Mouse (Mus musculus) stomach, postnatal 0 days (tissue): ENCODE results near the gene Fbxo11. TPM values are rescaled to one million over a fixed set of nuclear protein-coding genes. Genes with fewer than 3 reads are reported as not detected.

Experiments used
- ATAC-seq: fragments of 200-750 bp; cut with Nextera tagmentation; 2 replicates; pipeline ENCODE4 v1.8.0; 2017; ENCODE audit not compliant: low FRiP score, low TSS enrichment
- DNase-seq: peaks from one replicate; pipeline ENCODE4 v3.0.0-alpha.2; 2016; ENCODE audit warnings: low spot score
- H3K27ac ChIP-seq: fragments of 300-500 bp; sonication (generic); replicated peaks from 2 replicates; pipeline ENCODE4 v1.5.1; 2014; ENCODE audit warnings: mild to moderate bottlenecking, control low read depth
- H3K27me3 ChIP-seq: fragments of 300-500 bp; sonication (generic); 2 replicates; pipeline ENCODE4 v1.6.1; 2014; ENCODE audit warnings: low read length; ENCODE audit not compliant: control insufficient read depth, insufficient read depth
- H3K36me3 ChIP-seq: fragments of 300-500 bp; sonication (generic); 2 replicates; pipeline ENCODE4 v1.6.1; 2014; ENCODE audit warnings: low read length, mixed read lengths; ENCODE audit not compliant: control insufficient read depth, insufficient read depth
- H3K4me1 ChIP-seq: fragments of 300-500 bp; sonication (generic); replicated peaks from 2 replicates; pipeline ENCODE4 v1.6.1; 2014; ENCODE audit warnings: antibody characterized with exemption; ENCODE audit not compliant: control insufficient read depth, insufficient read depth
- H3K4me2 ChIP-seq: fragments of 300-500 bp; sonication (generic); replicated peaks from 2 replicates; pipeline ENCODE4 v1.6.1; 2014; ENCODE audit warnings: low read depth, mild to moderate bottlenecking, control low read depth, moderate library complexity
- H3K4me3 ChIP-seq: fragments of 300-500 bp; sonication (generic); 2 replicates; pipeline ENCODE4 v1.5.1; 2014; ENCODE audit warnings: low read depth, low read length, control low read depth
- H3K9ac ChIP-seq: fragments of 300-500 bp; sonication (generic); 2 replicates; pipeline ENCODE4 v1.6.1; 2014; ENCODE audit warnings: mild to moderate bottlenecking, low read length, control low read depth, mixed read lengths
- H3K9me3 ChIP-seq: fragments of 300-500 bp; sonication (generic); 2 replicates; pipeline ENCODE4 v1.6.1; 2016; ENCODE audit warnings: low read length; ENCODE audit not compliant: control insufficient read depth
- CTCF ChIP-seq: IDR thresholded peaks from 2 replicates; pipeline ENCODE4 v1.5.1; 2016; ENCODE audit warnings: antibody characterized with exemption, low read depth, mild to moderate bottlenecking, moderate library complexity
- EP300 ChIP-seq: optimal IDR thresholded peaks from 2 replicates; pipeline ENCODE3; 2016; ENCODE audit warnings: antibody characterized with exemption
- WGBS: fragments of 180-500 bp; shearing (Covaris S2); extraction: QIAGEN DNeasy Blood & Tissue Kit; methylation state at CpG from one replicate; pipeline ENCODE4 v1.1.7; 2014; 5-methylcytosine and 5-hydroxymethylcytosine counted together
- polyA plus RNA-seq: library from polyadenylated mRNA; unstranded; fragments of >200 nt; fragmentation: Nextera tagmentation; extraction: Ambion mirVana; gene quantifications from 2 replicates; pipeline ENCODE4 v1.2.1, GENCODE M21; 2015

Gene Fbxo11
- polyA plus RNA-seq, 1 experiment from 2014 or later = 7.7 TPM

DNA sequence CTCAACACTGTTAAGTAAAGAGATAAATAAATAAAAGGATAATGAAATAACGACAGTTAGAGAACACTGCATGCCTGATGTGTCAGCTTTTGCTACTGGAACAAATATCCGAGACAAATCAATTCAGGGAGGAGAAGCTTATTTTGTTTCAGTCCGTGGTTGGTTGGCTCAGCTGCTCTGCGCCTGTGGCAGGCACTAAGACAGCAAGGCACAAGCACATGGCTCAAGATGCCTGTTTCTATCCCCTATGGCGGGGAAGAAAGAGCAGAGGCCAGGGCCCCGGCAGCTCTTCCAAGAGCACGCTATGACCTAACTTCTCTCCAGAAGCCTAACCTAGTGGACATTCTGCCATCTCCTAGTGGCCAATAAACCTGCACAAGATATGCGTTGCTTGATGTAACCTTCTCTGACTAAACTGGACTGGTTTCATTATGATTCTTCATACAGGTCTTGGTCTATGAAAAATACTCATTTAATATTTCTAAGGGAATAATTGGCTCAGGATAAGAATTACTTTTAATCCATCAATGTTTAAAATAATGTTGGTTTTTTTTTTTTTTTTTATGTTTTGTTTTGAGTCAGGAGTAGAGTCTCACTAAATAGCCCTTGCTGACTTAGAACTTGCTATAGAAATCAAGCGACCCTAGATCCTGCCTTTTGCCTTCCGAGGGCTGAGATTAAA, 30.6 kb upstream of the Fbxo11 start:
- no peak overlapping the region for H3K9ac ChIP-seq
- no peaks in the 10 kb centered on the region for H3K36me3 ChIP-seq
- DNase-seq (no peak), ATAC-seq (no peak)
- no peak overlapping the region for H3K4me2 ChIP-seq
- no peak overlapping the region for H3K27ac ChIP-seq
- no peaks in the 10 kb centered on the region for H3K4me1 ChIP-seq
- no peaks in the 10 kb centered on the region for H3K27me3 ChIP-seq
- no peak overlapping the region for H3K4me3 ChIP-seq
- no peaks in the 10 kb centered on the region for H3K9me3 ChIP-seq
- no peak for TF ChIP-seq CTCF
- TF ChIP-seq EP300 = no peak
- WGBS = 81% methylated on average over 10 of the region's 10 CpGs

DNA sequence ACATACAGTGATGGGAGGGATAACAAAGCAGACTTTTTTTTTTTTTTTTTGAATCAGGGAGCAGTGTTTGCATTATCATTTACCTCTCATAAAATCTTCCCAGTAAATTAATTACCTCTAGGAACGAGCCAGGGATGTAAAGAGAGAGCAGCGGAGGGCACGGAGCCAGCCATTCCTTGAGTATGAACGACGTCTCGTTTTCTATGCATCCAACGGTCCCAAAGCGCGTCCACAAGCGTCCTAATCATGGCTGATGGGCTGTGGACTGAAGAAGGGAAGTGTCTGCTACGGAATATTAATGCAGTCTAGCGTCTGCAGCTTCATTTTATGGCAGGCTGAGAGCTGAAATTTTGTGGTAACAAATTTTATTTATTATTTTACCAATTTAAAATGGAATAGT, 29.2 kb upstream of the Fbxo11 start:
- WGBS = 84% methylated on average over 12 of the region's 12 CpGs
- Histone ChIP-seq H3K27me3 (no peaks in the 10 kb centered on the region), H3K9ac (no peak overlapping the region), H3K9me3 (no peaks in the 10 kb centered on the region), H3K4me2 (no peak overlapping the region), H3K27ac (no peak overlapping the region), H3K4me1 (no peaks in the 10 kb centered on the region), H3K36me3 (no peaks in the 10 kb centered on the region), H3K4me3 (no peak overlapping the region)
- ATAC-seq (no peak), DNase-seq (no peak)
- no peak for TF ChIP-seq EP300
- TF ChIP-seq CTCF = no peak

DNA sequence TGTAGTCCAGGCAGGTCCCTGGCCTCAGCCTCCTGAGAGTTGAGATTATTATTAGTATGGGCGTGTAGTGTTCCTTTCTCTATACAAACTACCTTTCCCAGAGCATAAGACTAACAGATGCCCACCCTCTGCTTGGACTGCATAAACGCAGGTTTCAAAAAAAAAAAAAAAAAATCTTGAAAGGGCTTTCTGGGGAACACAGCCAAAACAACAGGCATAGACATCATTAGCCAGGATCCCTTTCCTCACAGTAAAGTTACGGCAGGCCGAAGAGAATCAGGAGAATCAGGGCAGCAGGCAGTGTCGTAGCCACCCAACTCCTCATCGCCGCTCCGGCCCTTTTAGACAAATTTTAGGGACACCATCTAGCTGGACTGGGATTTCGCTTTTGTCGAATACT, 28.7 kb upstream of the Fbxo11 start:
- DNase-seq = no peak

DNA sequence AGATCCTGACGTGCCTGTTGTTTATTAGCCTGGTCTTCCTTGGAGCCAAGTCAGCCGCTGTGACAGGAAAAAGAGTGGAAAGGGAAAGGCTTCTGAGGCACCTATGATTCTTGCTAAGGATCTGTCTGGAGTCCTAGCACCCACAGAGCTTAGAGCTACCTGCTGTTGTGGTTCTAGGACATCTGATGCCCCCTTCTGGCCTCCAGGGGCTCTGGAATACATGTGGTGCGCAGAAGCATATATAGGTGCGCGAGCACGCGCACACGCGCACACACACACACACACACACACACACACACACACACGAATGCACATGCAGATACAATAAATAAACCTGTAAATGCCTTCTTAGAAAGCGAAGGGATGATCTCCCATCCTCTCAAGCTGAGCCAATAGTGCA, 20.9 kb upstream of the Fbxo11 start:
- Histone ChIP-seq H3K4me3 (no peak overlapping the region), H3K4me2 (no peak overlapping the region), H3K27me3 (no peaks in the 10 kb centered on the region), H3K27ac (no peak overlapping the region), H3K4me1 (no peaks in the 10 kb centered on the region), H3K9ac (no peak overlapping the region), H3K36me3 (no peaks in the 10 kb centered on the region), H3K9me3 (no peaks in the 10 kb centered on the region)
- 92% methylated on average over 11 of the region's 11 CpGs for WGBS
- DNase-seq (no peak), ATAC-seq (no peak)
- TF ChIP-seq EP300 = no peak
- no peak for TF ChIP-seq CTCF

More for the DNA sequence above, 28.7 kb upstream of the Fbxo11 start:
- Histone ChIP-seq H3K9ac (no peak overlapping the region), H3K9me3 (no peaks in the 10 kb centered on the region), H3K27ac (no peak overlapping the region), H3K36me3 (no peaks in the 10 kb centered on the region), H3K27me3 (no peaks in the 10 kb centered on the region), H3K4me1 (no peaks in the 10 kb centered on the region), H3K4me3 (no peak overlapping the region), H3K4me2 (no peak overlapping the region)
- 77% methylated on average over 10 of the region's 10 CpGs for WGBS
- TF ChIP-seq CTCF (no peak), EP300 (no peak)
- no peak for ATAC-seq

DNA sequence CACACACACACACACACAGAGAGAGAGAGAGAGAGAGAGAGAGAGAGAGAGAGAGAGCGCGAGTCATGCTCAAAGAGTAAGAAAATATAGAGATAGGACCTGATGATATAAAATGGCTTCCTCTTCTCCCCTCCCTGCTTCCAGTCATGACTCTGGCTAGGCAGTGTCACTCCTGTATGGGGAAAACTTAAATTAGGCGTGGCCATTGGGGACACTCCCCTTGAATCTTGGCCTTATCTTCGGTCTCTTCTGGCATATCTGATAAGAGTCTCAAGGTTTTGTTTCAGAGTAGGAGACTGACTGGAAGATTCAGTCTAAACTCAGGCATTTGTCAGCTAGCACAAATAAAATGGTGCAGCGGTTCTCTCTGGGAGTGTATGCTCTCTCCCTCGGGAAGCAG, 16.4 kb upstream of the Fbxo11 start:
- DNase-seq (no peak), ATAC-seq (no peak)
- Histone ChIP-seq H3K9me3 (0 out of 2 replicates have a peak, but pooled peaks cover 2% of the 10 kb centered on the region), H3K4me2 (no peak overlapping the region), H3K27me3 (no peaks in the 10 kb centered on the region), H3K4me1 (no peaks in the 10 kb centered on the region), H3K27ac (no peak overlapping the region), H3K9ac (no peak overlapping the region), H3K36me3 (no peaks in the 10 kb centered on the region), H3K4me3 (no peak overlapping the region)
- WGBS = 84% methylated on average over 6 of the region's 6 CpGs
- TF ChIP-seq CTCF (no peak), EP300 (no peak)

DNA sequence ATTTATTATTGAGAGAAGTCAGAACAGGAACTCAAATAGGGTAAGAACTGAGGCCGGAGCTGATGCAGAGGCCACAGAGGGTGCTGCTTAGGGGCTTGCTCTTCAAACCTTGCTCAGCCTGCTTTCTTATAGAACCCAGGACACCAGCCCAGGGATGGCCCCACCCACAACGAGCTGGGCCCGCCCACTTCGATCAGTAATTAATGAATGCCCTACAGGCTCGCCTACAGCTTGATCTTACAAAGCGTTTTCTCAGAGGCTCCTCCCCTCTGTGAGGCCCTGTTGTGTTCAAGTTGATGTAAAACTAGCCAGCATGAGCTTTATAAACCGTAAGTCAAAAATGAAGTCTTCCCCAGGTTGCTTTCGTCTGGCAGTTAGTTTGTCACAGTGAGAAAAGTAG, 14.7 kb upstream of the Fbxo11 start:
- DNase-seq (no peak), ATAC-seq (no peak)
- Histone ChIP-seq H3K4me1 (no peaks in the 10 kb centered on the region), H3K36me3 (no peaks in the 10 kb centered on the region), H3K4me3 (no peak overlapping the region), H3K9ac (no peak overlapping the region), H3K27ac (no peak overlapping the region), H3K4me2 (no peak overlapping the region), H3K27me3 (no peaks in the 10 kb centered on the region), H3K9me3 (0 out of 2 replicates have a peak, but pooled peaks cover 2% of the 10 kb centered on the region)
- 76% methylated on average over 8 of the region's 8 CpGs for WGBS
- TF ChIP-seq CTCF = no peak
- TF ChIP-seq EP300 = no peak
